Mouse (Mus musculus): ENCODE data around the gene Dbnl. TPM values are rescaled to one million over a fixed set of nuclear protein-coding genes. Genes with fewer than 3 reads are reported as not detected.
A peak's percentile ranks its signal among the peaks of the same experiment; 100 is the strongest.

Dbnl gene
- 148 and 149 TPM in 2 replicates for polyA plus RNA-seq (2016; fragmentation: Nextera tagmentation; extraction: Ambion mirVana)

- Histone ChIP-seq H3K4me3 (peak within 1 kb of the TSS; percentile 91), H3K27me3 (no peaks in the 10 kb centered on the region), H3K9me3 (no peaks in the 10 kb centered on the region), H3K4me2 (replicated peaks) (peak within 1 kb of the TSS; percentile 66), H3K4me1 (peaks cover 24% of the 10 kb centered on the region), H3K9ac (replicated peaks) (peak within 1 kb of the TSS; percentile 88), H3K27ac (replicated peaks) (peak within 1 kb of the TSS; percentile 90), H3K36me3 (peaks cover 24% of the 10 kb centered on the region)
- ATAC-seq (ENCODE audit: low FRiP score, low read depth) = peak; percentile 95
- under 1% methylated on average over 74 of the region's 74 CpGs for WGBS
These were observed at the start of gene Dbnl for GRCm38 (mm10) chr11:5788056-5789014. Gene Dbnl (plus strand): TSS chr11:5788488.

GRCm38 (mm10) chr11:5738888-5739632 lies 49.2 kb upstream of the Dbnl start:
- WGBS = 83% methylated on average over 5 of the region's 5 CpGs
- H3K27ac ChIP-seq (replicated peaks) = no peak overlapping the region
- H3K36me3 ChIP-seq = no peaks in the 10 kb centered on the region
- H3K4me1 ChIP-seq = peaks cover 7% of the 10 kb centered on the region; the same call in 1 of the 2 replicates
- no peaks in the 10 kb centered on the region for H3K27me3 ChIP-seq
- no peak overlapping the region for H3K4me2 ChIP-seq (replicated peaks)
- H3K4me3 ChIP-seq = no peak overlapping the region
- no peak for ATAC-seq (ENCODE audit: low FRiP score, low read depth)
- no peaks in the 10 kb centered on the region for H3K9me3 ChIP-seq
- no peak overlapping the region for H3K9ac ChIP-seq (replicated peaks)

GRCm38 (mm10) chr11:5739846-5740245 lies 48.4 kb upstream of the Dbnl start:
- H3K4me2 ChIP-seq (replicated peaks) = peak overlapping the region; percentile 97; the same call in 1 of the 2 replicates
- H3K27me3 ChIP-seq = no peaks in the 10 kb centered on the region
- H3K4me1 ChIP-seq = peaks cover 7% of the 10 kb centered on the region; the same call in 1 of the 2 replicates
- no peaks in the 10 kb centered on the region for H3K36me3 ChIP-seq
- no peaks in the 10 kb centered on the region for H3K9me3 ChIP-seq
- WGBS = 80% methylated on average over 3 of the region's 3 CpGs
- no peak for ATAC-seq (ENCODE audit: low FRiP score, low read depth)
- H3K4me3 ChIP-seq = no peak overlapping the region
- no peak overlapping the region for H3K9ac ChIP-seq (replicated peaks)
- no peak overlapping the region for H3K27ac ChIP-seq (replicated peaks)

- H3K9me3 ChIP-seq = no peaks in the 10 kb centered on the region
- 3% methylated on average over 26 of the region's 26 CpGs for whole genome bisulfite sequencing
- H3K27me3 ChIP-seq = no peaks in the 10 kb centered on the region
- H3K9ac ChIP-seq (replicated peaks) = peak overlapping the region; percentile 88
- no peaks in the 10 kb centered on the region for H3K36me3 ChIP-seq
- H3K4me1 ChIP-seq = peaks cover 7% of the 10 kb centered on the region; the same call in 1 of the 2 replicates
- peak; percentile 84 for ATAC-seq (ENCODE audit: low FRiP score, low read depth)
- H3K4me3 ChIP-seq = peak overlapping the region; percentile 71
- H3K27ac ChIP-seq (replicated peaks) = peak overlapping the region; percentile 49
- H3K4me2 ChIP-seq (replicated peaks) = peak overlapping the region; percentile 97
These were observed 47.7 kb upstream of the Dbnl start for GRCm38 (mm10) chr11:5740599-5740964.

DNA sequence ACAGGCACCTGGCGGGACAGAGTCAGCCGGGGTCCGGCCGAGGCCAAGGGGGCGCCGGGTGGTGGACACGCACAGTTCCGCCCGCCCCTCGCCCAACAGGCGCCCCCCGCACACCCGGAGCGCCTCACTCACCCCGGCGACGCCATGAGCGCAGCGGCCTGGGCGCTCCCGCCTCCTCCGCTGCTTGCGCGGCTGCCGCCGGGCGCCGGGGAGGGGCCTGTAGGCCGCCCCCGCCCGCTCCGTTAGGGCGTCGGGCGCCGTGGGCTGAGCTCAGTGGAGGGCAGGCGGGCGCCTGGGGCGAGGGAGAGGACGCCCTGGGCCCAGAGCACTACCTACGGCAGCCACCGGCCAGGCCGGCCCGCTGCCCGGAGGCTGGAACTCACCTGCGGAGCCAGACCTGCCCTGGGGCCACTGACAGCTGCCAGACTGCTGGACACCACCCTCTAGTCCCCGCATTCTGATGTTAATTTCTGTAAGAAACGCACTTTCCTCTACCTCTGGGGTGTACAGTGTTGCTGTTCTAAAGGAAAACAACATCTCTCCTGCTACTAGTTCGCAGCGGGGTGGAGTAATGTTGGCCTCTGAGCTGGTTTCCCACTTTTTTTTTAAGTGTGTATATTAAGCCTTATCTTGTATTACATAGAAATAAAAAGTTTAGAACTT lies 47.2 kb upstream of the Dbnl start:
- peak overlapping the region; percentile 97 for H3K4me2 ChIP-seq (replicated peaks)
- H3K4me3 ChIP-seq = peak overlapping the region; percentile 71
- H3K27me3 ChIP-seq = no peaks in the 10 kb centered on the region
- 2% methylated on average over 50 of the region's 50 CpGs for WGBS
- peak overlapping the region; percentile 88 for H3K9ac ChIP-seq (replicated peaks)
- H3K36me3 ChIP-seq = no peaks in the 10 kb centered on the region
- peak; percentile 90 for ATAC-seq (ENCODE audit: low FRiP score, low read depth)
- peaks cover 7% of the 10 kb centered on the region; the same call in 1 of the 2 replicates for H3K4me1 ChIP-seq
- peak overlapping the region; percentile 49 for H3K27ac ChIP-seq (replicated peaks)
- no peaks in the 10 kb centered on the region for H3K9me3 ChIP-seq

DNA sequence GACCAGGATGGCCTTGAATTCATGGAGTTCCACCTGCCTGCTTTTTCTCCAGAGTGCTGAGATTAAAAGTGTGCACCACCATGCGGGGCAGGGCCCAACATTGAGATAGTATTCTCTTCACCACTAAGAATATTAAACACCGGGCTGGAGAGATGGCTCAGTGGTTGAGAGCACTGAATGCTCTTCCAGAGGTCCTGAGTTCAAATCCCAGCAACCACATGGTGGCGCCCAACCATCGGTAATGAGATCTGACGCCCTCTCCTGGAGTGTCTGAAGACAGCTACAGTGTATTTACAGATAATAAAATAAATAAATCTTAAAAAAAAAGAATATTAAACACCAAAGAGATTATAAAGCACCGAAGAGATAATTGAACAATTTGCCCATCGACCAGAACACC lies 46.2 kb upstream of the Dbnl start:
- no peak overlapping the region for H3K27ac ChIP-seq (replicated peaks)
- H3K9ac ChIP-seq (replicated peaks) = no peak overlapping the region
- no peak overlapping the region for H3K4me3 ChIP-seq
- H3K4me1 ChIP-seq = peaks cover 7% of the 10 kb centered on the region; the same call in 1 of the 2 replicates
- no peak overlapping the region for H3K4me2 ChIP-seq (replicated peaks)
- no peak for ATAC-seq (ENCODE audit: low FRiP score, low read depth)
- 74% methylated on average over 7 of the region's 7 CpGs for WGBS
- H3K27me3 ChIP-seq = no peaks in the 10 kb centered on the region
- H3K9me3 ChIP-seq = no peaks in the 10 kb centered on the region
- H3K36me3 ChIP-seq = no peaks in the 10 kb centered on the region

- Histone ChIP-seq H3K9ac (replicated peaks) (no peak overlapping the region), H3K36me3 (no peaks in the 10 kb centered on the region), H3K4me3 (no peak overlapping the region), H3K9me3 (no peaks in the 10 kb centered on the region), H3K27ac (replicated peaks) (no peak overlapping the region), H3K4me1 (peaks cover 7% of the 10 kb centered on the region; the same call in 1 of the 2 replicates), H3K27me3 (no peaks in the 10 kb centered on the region), H3K4me2 (replicated peaks) (no peak overlapping the region)
- WGBS = 82% methylated on average over 2 of the region's 2 CpGs
- no peak for ATAC-seq (ENCODE audit: low FRiP score, low read depth)
These were observed 43.3 kb upstream of the Dbnl start for GRCm38 (mm10) chr11:5744951-5745350.

DNA sequence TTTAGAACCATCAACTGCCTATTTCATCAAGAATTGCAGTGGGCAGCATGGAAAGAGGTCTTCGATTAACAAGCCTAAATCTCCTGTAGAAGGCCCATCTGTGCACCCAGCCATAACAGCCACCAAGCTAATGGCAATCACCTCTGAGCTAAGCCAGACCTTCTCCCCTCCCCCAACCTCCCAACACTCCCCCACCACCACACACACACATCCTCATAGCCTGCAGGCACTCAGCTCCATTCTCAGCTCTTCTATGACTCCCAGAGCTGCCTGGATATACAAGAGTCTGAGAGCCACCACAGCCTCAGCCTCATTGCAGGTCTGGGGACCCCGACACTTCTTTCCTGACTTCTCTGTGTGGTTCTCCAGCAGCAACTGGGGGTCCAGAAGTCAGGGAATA lies 34.5 kb upstream of the Dbnl start:
- Histone ChIP-seq H3K4me2 (replicated peaks) (no peak overlapping the region), H3K27ac (replicated peaks) (no peak overlapping the region), H3K4me1 (no peaks in the 10 kb centered on the region), H3K4me3 (no peak overlapping the region), H3K27me3 (no peaks in the 10 kb centered on the region), H3K36me3 (0 out of 2 replicates have a peak, but pooled peaks cover 5% of the 10 kb centered on the region), H3K9me3 (peaks cover 8% of the 10 kb centered on the region; the same call in 1 of the 2 replicates), H3K9ac (replicated peaks) (no peak overlapping the region)
- no peak for ATAC-seq (ENCODE audit: low FRiP score, low read depth)
- 88% methylated on average over 2 of the region's 2 CpGs for whole genome bisulfite sequencing

DNA sequence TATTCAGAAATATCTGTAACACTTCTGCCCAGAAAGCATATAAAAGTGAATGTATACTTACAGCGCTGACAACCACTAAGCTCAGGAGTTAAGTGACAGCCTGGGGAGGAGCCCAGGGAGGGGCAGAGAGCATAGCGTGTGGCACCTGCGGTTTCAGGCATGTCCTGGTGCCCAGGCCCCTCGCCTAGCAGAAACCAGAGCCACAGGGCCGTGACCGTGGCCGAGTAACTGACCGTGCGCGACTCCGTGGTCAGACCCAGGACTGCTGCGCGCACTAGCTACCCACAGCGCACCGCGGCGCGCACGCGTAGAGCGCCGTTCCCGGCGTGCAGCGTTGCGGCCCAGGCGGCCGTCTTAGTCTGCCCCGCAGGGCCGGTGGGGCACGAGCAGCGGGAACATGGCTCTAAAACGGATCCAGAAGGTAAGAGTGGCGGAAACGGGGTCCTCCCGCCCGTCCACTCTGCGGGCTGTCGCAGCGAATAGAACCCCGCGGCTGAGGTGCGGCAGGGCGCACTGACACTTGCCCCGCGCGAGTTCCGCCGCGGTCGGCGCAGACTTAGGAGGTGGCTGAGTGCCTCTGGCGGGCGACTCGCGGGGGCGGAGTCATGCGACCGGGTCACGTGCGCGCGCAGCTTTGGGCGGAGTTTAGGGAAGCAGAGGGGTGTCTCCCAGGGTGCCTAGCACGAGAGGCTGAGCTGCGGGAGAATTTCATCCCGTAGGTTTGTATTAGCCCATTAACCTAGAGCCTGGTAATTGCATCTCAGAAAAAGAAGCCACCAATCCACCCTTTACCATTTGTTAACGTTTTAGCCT lies 26.3 kb upstream of the Dbnl start, which contains the start of gene Urgcp:
TSS of gene Urgcp (minus strand) at position 557 of the 813 bp plus-strand sequence.
- WGBS = under 1% methylated on average over 68 of the region's 68 CpGs
- no peaks in the 10 kb centered on the region for H3K27me3 ChIP-seq
- peak within 1 kb of the TSS; percentile 83 for H3K4me2 ChIP-seq (replicated peaks)
- H3K36me3 ChIP-seq = no peaks in the 10 kb centered on the region
- H3K27ac ChIP-seq (replicated peaks) = peak within 1 kb of the TSS; percentile 93
- peak; percentile 98 for ATAC-seq (ENCODE audit: low FRiP score, low read depth)
- H3K9me3 ChIP-seq = no peaks in the 10 kb centered on the region
- peak within 1 kb of the TSS; percentile 75 for H3K4me3 ChIP-seq
- H3K4me1 ChIP-seq = peaks cover 13% of the 10 kb centered on the region
- peak within 1 kb of the TSS; percentile 92 for H3K9ac ChIP-seq (replicated peaks)

DNA sequence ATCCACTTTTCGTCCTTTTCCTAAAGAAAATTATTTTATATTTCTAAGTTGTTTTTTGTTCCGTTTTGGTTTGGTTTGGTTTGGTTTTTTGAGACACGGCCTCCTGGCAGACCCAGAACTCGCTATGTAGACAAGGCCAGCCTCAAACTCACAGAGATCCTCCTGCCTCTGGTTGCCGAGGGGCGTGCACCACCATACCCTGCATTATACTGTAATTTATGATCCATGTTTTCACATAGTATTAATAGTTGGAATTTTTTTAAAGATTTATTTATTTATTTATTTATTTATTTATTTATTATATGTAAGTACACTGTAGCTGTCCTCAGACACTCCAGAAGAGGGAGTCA lies 25.7 kb upstream of the Dbnl start:
- Histone ChIP-seq H3K36me3 (no peaks in the 10 kb centered on the region), H3K9ac (replicated peaks) (no peak overlapping the region; the same call in 1 of the 2 replicates), H3K4me2 (replicated peaks) (peak overlapping the region; percentile 83), H3K9me3 (no peaks in the 10 kb centered on the region), H3K27ac (replicated peaks) (peak overlapping the region; percentile 93), H3K4me1 (peaks cover 13% of the 10 kb centered on the region), H3K4me3 (peak overlapping the region; percentile 75), H3K27me3 (no peaks in the 10 kb centered on the region)
- WGBS = 14% methylated on average over 6 of the region's 6 CpGs
- ATAC-seq (ENCODE audit: low FRiP score, low read depth) = peak; percentile 69

DNA sequence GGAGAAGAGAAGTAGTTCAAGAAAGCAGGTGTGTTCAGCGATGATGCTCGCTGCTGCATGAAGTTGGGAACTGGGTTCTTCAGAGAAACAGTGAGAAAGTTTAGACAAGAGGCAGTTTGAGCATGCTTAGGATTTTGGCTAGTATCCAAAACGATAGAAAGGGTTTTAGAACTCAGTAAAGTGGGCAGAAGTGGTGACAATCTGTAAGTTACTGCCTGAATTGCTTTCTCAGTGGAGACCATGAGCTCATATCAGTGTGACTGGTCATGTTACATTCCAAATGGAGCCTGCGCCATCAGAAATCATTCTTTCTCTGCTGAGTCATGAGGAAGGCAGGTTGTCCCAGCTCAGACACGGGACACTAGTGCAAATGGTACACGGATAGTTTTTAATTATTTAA lies 22.3 kb upstream of the Dbnl start:
- ATAC-seq (ENCODE audit: low FRiP score, low read depth) = no peak
- Histone ChIP-seq H3K4me2 (replicated peaks) (no peak overlapping the region), H3K9ac (replicated peaks) (no peak overlapping the region), H3K4me3 (no peak overlapping the region), H3K36me3 (peaks cover 11% of the 10 kb centered on the region), H3K4me1 (peaks cover 6% of the 10 kb centered on the region), H3K9me3 (no peaks in the 10 kb centered on the region), H3K27me3 (no peaks in the 10 kb centered on the region), H3K27ac (replicated peaks) (no peak overlapping the region)
- WGBS = 90% methylated on average over 6 of the region's 6 CpGs
